Mouse (Mus musculus) cortical plate, adult 2 months (tissue): ENCODE data around the gene Tmigd1. TPM values are rescaled to one million over a fixed set of nuclear protein-coding genes. Genes with fewer than 3 reads are reported as not detected.

Experiments used
- H3K27ac ChIP-seq: fragments of 200-500 bp; 2 replicates; pipeline ENCODE4 v1.5.1; 2012; ENCODE audit warnings: low read length, control low read depth, inconsistent platforms; ENCODE audit not compliant: insufficient read depth
- H3K4me1 ChIP-seq: fragments of 200-500 bp; 2 replicates; pipeline ENCODE4 v1.6.1; 2011; ENCODE audit warnings: low read length; ENCODE audit not compliant: control insufficient read depth, insufficient read depth
- H3K4me3 ChIP-seq: fragments of 200-500 bp; 2 replicates; pipeline ENCODE4 v1.5.1; 2011; ENCODE audit warnings: mild to moderate bottlenecking, low read length, control low read depth; ENCODE audit not compliant: insufficient read depth
- CTCF ChIP-seq: fragments of 200-500 bp; IDR thresholded peaks from 2 replicates; pipeline ENCODE4 v1.5.1; 2011; ENCODE audit warnings: mild to moderate bottlenecking, control low read depth, low read length; ENCODE audit not compliant: insufficient read depth; ENCODE audit errors: extremely low read depth
- POLR2A ChIP-seq: fragments of 200-500 bp; IDR thresholded peaks from 2 replicates; pipeline ENCODE4 v1.6.1; 2011; ENCODE audit warnings: mild to moderate bottlenecking, low read length, control low read depth; ENCODE audit not compliant: insufficient read depth; ENCODE audit errors: extremely low read depth
- polyA plus RNA-seq: library from polyadenylated mRNA; depleted of rRNA; stranded (reverse); fragments of >200 nt; gene quantifications from 2 replicates; pipeline ENCODE4 v1.2.3, GENCODE M21; 2012; rRNA removed

Tmigd1 gene
- polyA plus RNA-seq = not detected in 2 replicates

GRCm38 (mm10) chr11:76901579-76902361 lies at the start of gene Tmigd1:
Tmigd1 (plus strand) TSS chr11:76902159.
- no peak for TF ChIP-seq CTCF
- TF ChIP-seq POLR2A = no peak
- H3K27ac ChIP-seq = no peak within 1 kb of the TSS
- no peak within 1 kb of the TSS for H3K4me3 ChIP-seq

GRCm38 (mm10) chr11:76854475-76855341 lies 47.3 kb upstream of the Tmigd1 start:
- no peak for TF ChIP-seq POLR2A
- no peak for TF ChIP-seq CTCF
- Histone ChIP-seq H3K4me3 (no peak overlapping the region), H3K4me1 (no peaks in the 10 kb centered on the region), H3K27ac (no peak overlapping the region)

More at GRCm38 (mm10) chr11:76901579-76902361, at the start of gene Tmigd1:
- H3K4me1 ChIP-seq = no peaks in the 10 kb centered on the region

- Histone ChIP-seq H3K4me3 (no peak overlapping the region), H3K4me1 (no peaks in the 10 kb centered on the region), H3K27ac (no peak overlapping the region)
- TF ChIP-seq CTCF (no peak), POLR2A (no peak)
Observed at GRCm38 (mm10) chr11:76856601-76857000, 45.4 kb upstream of the Tmigd1 start.

- Histone ChIP-seq H3K27ac (no peak overlapping the region), H3K4me1 (no peaks in the 10 kb centered on the region), H3K4me3 (no peak overlapping the region)
- TF ChIP-seq POLR2A (no peak), CTCF (no peak)
Observed at GRCm38 (mm10) chr11:76857111-76857510, 44.8 kb upstream of the Tmigd1 start.

- Histone ChIP-seq H3K27ac (no peak overlapping the region), H3K4me3 (no peak overlapping the region), H3K4me1 (no peaks in the 10 kb centered on the region)
- TF ChIP-seq POLR2A (no peak), CTCF (no peak)
Observed at GRCm38 (mm10) chr11:76858781-76859180, 43.2 kb upstream of the Tmigd1 start.

GRCm38 (mm10) chr11:76859261-76859660 lies 42.7 kb upstream of the Tmigd1 start:
- Histone ChIP-seq H3K4me1 (no peaks in the 10 kb centered on the region), H3K27ac (no peak overlapping the region), H3K4me3 (no peak overlapping the region)
- TF ChIP-seq POLR2A (no peak), CTCF (no peak)

GRCm38 (mm10) chr11:76861185-76861584 lies 40.8 kb upstream of the Tmigd1 start:
- H3K27ac ChIP-seq = no peak overlapping the region
- no peak for TF ChIP-seq CTCF
- TF ChIP-seq POLR2A = no peak
- no peaks in the 10 kb centered on the region for H3K4me1 ChIP-seq
- no peak overlapping the region for H3K4me3 ChIP-seq

GRCm38 (mm10) chr11:76872556-76873234 lies 29.3 kb upstream of the Tmigd1 start:
- no peaks in the 10 kb centered on the region for H3K4me1 ChIP-seq
- no peak overlapping the region for H3K27ac ChIP-seq
- TF ChIP-seq CTCF (no peak), POLR2A (no peak)
- no peak overlapping the region for H3K4me3 ChIP-seq

- no peaks in the 10 kb centered on the region for H3K4me1 ChIP-seq
- TF ChIP-seq POLR2A (no peak), CTCF (no peak)
Observed at GRCm38 (mm10) chr11:76873865-76874264, 28.1 kb upstream of the Tmigd1 start.

GRCm38 (mm10) chr11:76874766-76875165 lies 27.2 kb upstream of the Tmigd1 start:
- TF ChIP-seq POLR2A (no peak), CTCF (no peak)
- Histone ChIP-seq H3K4me3 (no peak overlapping the region), H3K27ac (no peak overlapping the region), H3K4me1 (no peaks in the 10 kb centered on the region)

More at GRCm38 (mm10) chr11:76873865-76874264, 28.1 kb upstream of the Tmigd1 start:
- H3K4me3 ChIP-seq = no peak overlapping the region
- no peak overlapping the region for H3K27ac ChIP-seq
